Mouse (Mus musculus): ENCODE measurements around the gene Olfr981. TPM values are rescaled to one million over a fixed set of nuclear protein-coding genes. Genes with fewer than 3 reads are reported as not detected.
"Not testable (repeated sequence)": the region's sequence is repeated elsewhere in the genome, so short reads cannot be mapped to it uniquely, and the experiment has no call there.

The Olfr981 gene
- not detected for total RNA-seq (2021)
- long read RNA-seq, experiment 1: 0 reads
- long read RNA-seq, experiment 2: 0 reads

GRCm38 (mm10) chr9:40021164-40021563, at the start of gene Olfr981:
Gene Olfr981, plus strand, starts transcription at chr9:40021464.
- intact Hi-C loops (cut with DNase I): no loop called here
- no peak for DNase-seq

GRCm38 (mm10) chr9:39976581-39977145, 44.6 kb upstream of the Olfr981 start:
- DNase-seq; intact Hi-C loops (cut with DNase I): not testable (repeated sequence)

- intact Hi-C loops (cut with DNase I): no loop called here
- no peak for DNase-seq
Measured at GRCm38 (mm10) chr9:39991813-39992212, 29.5 kb upstream of the Olfr981 start, which contains the start of gene Olfr978. Gene Olfr978, plus strand, starts transcription at chr9:39992113.

- intact Hi-C loops (cut with DNase I): no loop called here
- DNase-seq: no peak
Measured at GRCm38 (mm10) chr9:40003365-40003764, 17.9 kb upstream of the Olfr981 start, which contains the start of gene Olfr979. Gene Olfr979, minus strand, starts transcription at chr9:40003465.

- DNase-seq: no peak
- intact Hi-C loops (cut with DNase I): no loop called here
Measured at GRCm38 (mm10) chr9:40009482-40009881, 11.8 kb upstream of the Olfr981 start, which contains the start of gene Olfr980. Gene Olfr980, minus strand, starts transcription at chr9:40009582.

GRCm38 (mm10) chr9:40050138-40050537, 28.9 kb downstream of the Olfr981 start:
- intact Hi-C loops (cut with DNase I): no loop called here
- no peak for DNase-seq

GRCm38 (mm10) chr9:40073529-40073928, 52.3 kb downstream of the Olfr981 start, which contains the start of gene Olfr982:
Gene Olfr982, plus strand, starts transcription at chr9:40073829.
- no peak for DNase-seq
- intact Hi-C loops (cut with DNase I): no loop called here

Other genes starting within 250 kb of the Olfr981 start
- not detected for gene Olfr968, start 238.2 kb upstream of the Olfr981 start, total RNA-seq (2021)
- gene Olfr969, start 230.5 kb upstream of the Olfr981 start, total RNA-seq (2021): not detected
- not detected for gene Olfr970, start 212.6 kb upstream of the Olfr981 start, total RNA-seq (2021)
- gene Olfr971, start 184.6 kb upstream of the Olfr981 start, total RNA-seq (2021): not detected
- gene Olfr972, start 155.0 kb upstream of the Olfr981 start, total RNA-seq (2021): not detected
- gene Olfr229, start 114.1 kb upstream of the Olfr981 start, total RNA-seq (2021): not detected
- gene Olfr974, start 84.0 kb upstream of the Olfr981 start, total RNA-seq (2021): not detected
- gene Olfr975, start 69.4 kb upstream of the Olfr981 start, total RNA-seq (2021): not detected
- gene Olfr976, start 60.3 kb upstream of the Olfr981 start, total RNA-seq (2021): not detected
- not detected for gene Olfr978, start 29.4 kb upstream of the Olfr981 start, total RNA-seq (2021)
- gene Olfr979, start 18.0 kb upstream of the Olfr981 start, total RNA-seq (2021): not detected
- gene Olfr980, start 11.9 kb upstream of the Olfr981 start, total RNA-seq (2021): not detected
- gene Olfr982, start 52.4 kb downstream of the Olfr981 start, total RNA-seq (2021): not detected
- gene Olfr983, start 72.1 kb downstream of the Olfr981 start, total RNA-seq (2021): not detected
- not detected for gene Olfr984, start 92.7 kb downstream of the Olfr981 start, total RNA-seq (2021)
- not detected for gene Olfr985, start 108.7 kb downstream of the Olfr981 start, total RNA-seq (2021)
- gene Tmem225, start 126.7 kb downstream of the Olfr981 start, total RNA-seq (2021): not detected
- gene Olfr986, start 159.5 kb downstream of the Olfr981 start, total RNA-seq (2021): not detected
- gene Zfp202, start 170.9 kb downstream of the Olfr981 start, total RNA-seq (2021): 1 to 10 TPM; 2.0 TPM
- 1 to 10 TPM in 1 of 2 experiments, under 1 TPM in 1; 0.95 to 1.3 TPM for gene Scn3b, start 247.8 kb downstream of the Olfr981 start, total RNA-seq (2021)

Measured in heart, postnatal 14 days (tissue).